Mouse (Mus musculus) heart, postnatal 14 days (tissue): ENCODE results near the gene Ciart. TPM values are rescaled to one million over a fixed set of nuclear protein-coding genes. Genes with fewer than 3 reads are reported as not detected.
"Not testable (repeated sequence)": the region's sequence is repeated elsewhere in the genome, so short reads cannot be mapped to it uniquely, and the experiment has no call there.

Experiments
- DNase-seq, 2 experiments: peaks; one replicate each; pipeline ENCODE4 v3.0.0; 2021 to 2022
- intact Hi-C: fragments of 180-260 bp; cut with DNase I; formaldehyde crosslinking; loops from one replicate; pipeline ENCODE4 v1.15.1; 2025
- long read RNA-seq, 2 experiments: library from polyadenylated mRNA; stranded (forward); transcript quantifications; one replicate each; pipeline ENCODE4 v2.0.0; 2021
- total RNA-seq, 2 experiments: library from RNA; stranded (reverse); gene quantifications; 2 replicates each; pipeline ENCODE4 v1.2.3; 2021

Ciart gene
- total RNA-seq: 1 to 10 TPM; 2.8 to 3.0 TPM
- long read RNA-seq, experiment 1: 0 reads
- long read RNA-seq, experiment 2, partial matches to known transcripts: 0 of 1 reads
- long read RNA-seq, experiment 2, other reads (novel, unspliced or antisense): 1 of 1 reads

GRCm38 (mm10) chr3:95881979-95882815 lies at the start of gene Ciart:
Gene Ciart, minus strand, starts transcription at chr3:95882251.
- peak; percentile 88 to 91 for DNase-seq
- intact Hi-C loops: no loop called here

GRCm38 (mm10) chr3:95931471-95931870 lies 49.4 kb upstream of the Ciart start:
- intact Hi-C loops: loop anchor here (2.0 kb wide), 1 partner anchor 15 kb away; no protein-coding TSS in a partner anchor

GRCm38 (mm10) chr3:95930471-95930789 lies 48.4 kb upstream of the Ciart start:
- no peak for DNase-seq
- intact Hi-C loops: loop anchor here (2.0 kb wide), 1 partner anchor 16 kb away; no protein-coding TSS in a partner anchor

More at GRCm38 (mm10) chr3:95931471-95931870, 49.4 kb upstream of the Ciart start:
- DNase-seq: no peak

GRCm38 (mm10) chr3:95929581-95930470 lies 47.8 kb upstream of the Ciart start:
- intact Hi-C loops: loop anchor here (2.0 kb wide), 1 partner anchor 17 kb away; no protein-coding TSS in a partner anchor
- peak; percentile 50 to 63 for DNase-seq

GRCm38 (mm10) chr3:95928658-95929503 lies 46.8 kb upstream of the Ciart start, which contains the start of gene Anp32e:
Gene Anp32e, plus strand, starts transcription at chr3:95929246.
- DNase-seq: peak; percentile 95 to 97
- intact Hi-C loops: no loop called here

- DNase-seq: no peak
- intact Hi-C loops: no loop called here
These were observed 46.2 kb upstream of the Ciart start for GRCm38 (mm10) chr3:95928261-95928657.

GRCm38 (mm10) chr3:95925087-95925486 lies 43.0 kb upstream of the Ciart start:
- intact Hi-C loops: no loop called here
- DNase-seq: no peak

- intact Hi-C loops: no loop called here
- DNase-seq: no peak
These were observed 42.1 kb upstream of the Ciart start for GRCm38 (mm10) chr3:95924185-95924584.

- DNase-seq, intact Hi-C loops: not testable (repeated sequence)
These were observed 41.4 kb upstream of the Ciart start for GRCm38 (mm10) chr3:95923429-95923828.

- DNase-seq, intact Hi-C loops: not testable (repeated sequence)
These were observed 38.5 kb upstream of the Ciart start for GRCm38 (mm10) chr3:95920532-95920931.

GRCm38 (mm10) chr3:95916760-95917159 lies 34.7 kb upstream of the Ciart start:
- intact Hi-C loops: no loop called here

GRCm38 (mm10) chr3:95914706-95915105 lies 32.7 kb upstream of the Ciart start:
- intact Hi-C loops: no loop called here
- DNase-seq: no peak

More at GRCm38 (mm10) chr3:95916760-95917159, 34.7 kb upstream of the Ciart start:
- no peak for DNase-seq

GRCm38 (mm10) chr3:95907613-95908012 lies 25.6 kb upstream of the Ciart start:
- intact Hi-C loops: loop anchor here (1.0 kb wide), 1 partner anchor 47 kb away; no protein-coding TSS in a partner anchor
- DNase-seq: no peak

- intact Hi-C loops: loop anchor here (1.0 kb wide), 2 partner anchors 24 to 47 kb away; no protein-coding TSS in a partner anchor
- peak; percentile 63 to 71 for DNase-seq
These were observed 24.8 kb upstream of the Ciart start for GRCm38 (mm10) chr3:95906860-95907259.

GRCm38 (mm10) chr3:95905940-95906492 lies 24.0 kb upstream of the Ciart start:
- DNase-seq: peak; percentile 63 to 69
- intact Hi-C loops: loop anchor here (1.0 kb wide), 1 partner anchor 23 kb away; no protein-coding TSS in a partner anchor

GRCm38 (mm10) chr3:95905146-95905939 lies 23.3 kb upstream of the Ciart start:
- intact Hi-C loops: no loop called here
- DNase-seq: peak; percentile 30 to 40

- intact Hi-C loops: no loop called here
- peak; percentile 54 to 61 for DNase-seq
These were observed 22.5 kb upstream of the Ciart start, which contains the start of gene Car14 for GRCm38 (mm10) chr3:95904568-95904967. Gene Car14, minus strand, starts transcription at chr3:95904691.

GRCm38 (mm10) chr3:95903753-95904502 lies 21.9 kb upstream of the Ciart start:
- DNase-seq: no peak
- intact Hi-C loops: no loop called here
